Mouse (Mus musculus) erythroblast, adult 5-6 weeks (primary cell): ENCODE results near the gene Gm12216. TPM values are rescaled to one million over a fixed set of nuclear protein-coding genes. Genes with fewer than 3 reads are reported as not detected.
"Not testable (repeated sequence)": the region's sequence is repeated elsewhere in the genome, so short reads cannot be mapped to it uniquely, and the experiment has no call there.

ENCODE experiments used
- ATAC-seq: replicated peaks from 2 replicates; pipeline ENCODE4 v1.8.0; 2016; ENCODE audit warnings: moderate number of reproducible peaks, mild to moderate bottlenecking, moderate TSS enrichment, inconsistent platforms; ENCODE audit not compliant: poor library complexity, low FRiP score, severe bottlenecking
- total RNA-seq, 2 experiments: library from RNA; stranded (forward) in 1 of 2; stranded (reverse) in 1 of 2; fragments of 150-400 nt in 1 of 2; fragments of 200-764, 138-1000 nt in 1 of 2; gene quantifications; 2 replicates each; pipeline versions ENCODE4 v1.2.3 to v1.2.4; 2015 to 2017; ENCODE audit warnings: low replicate concordance in 2 of 2

Gm12216 gene
- total RNA-seq, 2 experiments from 2014 or later = 0.17 TPM; not detected in 1

DNA sequence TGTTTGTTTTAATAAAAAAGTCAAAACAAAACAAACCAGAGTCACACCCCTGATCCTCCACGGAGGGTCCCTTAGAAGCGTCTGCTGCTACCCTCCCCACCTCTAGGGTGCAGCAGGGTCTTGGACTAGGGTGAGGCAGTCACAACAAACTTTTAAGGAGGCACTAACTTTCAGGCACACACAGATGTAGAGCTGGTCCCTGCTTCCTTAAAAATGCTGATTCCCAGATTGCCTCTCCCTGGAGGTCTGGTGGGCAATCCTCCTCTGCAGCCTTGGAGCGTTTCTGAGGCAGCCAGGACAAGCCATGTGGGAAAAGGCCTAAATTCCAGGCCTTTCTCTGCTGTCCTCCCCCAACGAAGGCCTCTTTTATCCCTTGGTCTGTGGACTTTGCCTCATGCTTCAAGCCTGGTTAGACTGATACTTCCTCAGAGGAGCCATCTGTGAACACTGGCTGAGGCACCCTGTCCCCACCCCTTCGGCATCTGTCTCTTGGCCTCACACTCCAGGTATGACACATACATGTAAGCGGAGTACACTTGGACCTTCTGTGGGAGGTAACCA is 100.2 kb downstream of the Gm12216 start:
- no peak for ATAC-seq

DNA sequence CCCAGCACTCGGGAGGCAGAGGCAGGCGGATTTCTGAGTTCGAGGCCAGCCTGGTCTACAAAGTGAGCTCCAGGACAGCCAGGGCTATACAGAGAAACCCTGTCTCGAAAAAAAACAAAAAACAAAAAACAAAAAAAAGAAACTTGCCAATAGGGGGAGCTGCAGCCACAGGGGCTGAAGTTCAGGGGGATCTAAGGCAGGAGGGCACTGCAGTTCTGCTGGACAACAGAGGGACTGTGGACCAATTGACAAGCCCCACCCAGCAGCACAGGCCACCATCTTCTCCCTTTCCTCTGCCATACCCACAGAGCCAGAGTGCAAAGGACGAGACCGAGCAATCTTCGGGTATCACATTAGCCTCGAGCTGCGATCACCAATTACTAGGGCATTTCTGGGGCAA is 101.0 kb downstream of the Gm12216 start:
- not testable (repeated sequence) for ATAC-seq

DNA sequence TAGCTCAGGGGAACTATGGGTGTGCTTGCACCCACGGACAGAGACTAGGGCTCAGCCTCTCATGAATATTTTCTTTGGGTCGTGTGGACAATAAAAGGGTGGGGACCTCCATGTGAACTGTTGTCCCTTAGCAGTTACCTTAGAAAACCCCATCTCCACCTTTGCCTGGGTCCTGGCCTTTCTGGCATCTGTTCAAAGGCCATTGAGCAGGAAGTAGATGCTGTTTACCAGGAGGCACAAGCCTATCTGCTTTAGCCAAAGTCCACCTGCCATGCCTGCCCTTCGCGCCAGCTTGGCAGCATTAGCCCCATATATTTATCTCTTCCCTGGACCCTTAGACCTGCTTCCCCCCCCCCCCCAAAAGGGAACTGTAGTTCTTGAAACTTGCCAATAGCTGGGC is 101.4 kb downstream of the Gm12216 start:
- ATAC-seq = no peak

DNA sequence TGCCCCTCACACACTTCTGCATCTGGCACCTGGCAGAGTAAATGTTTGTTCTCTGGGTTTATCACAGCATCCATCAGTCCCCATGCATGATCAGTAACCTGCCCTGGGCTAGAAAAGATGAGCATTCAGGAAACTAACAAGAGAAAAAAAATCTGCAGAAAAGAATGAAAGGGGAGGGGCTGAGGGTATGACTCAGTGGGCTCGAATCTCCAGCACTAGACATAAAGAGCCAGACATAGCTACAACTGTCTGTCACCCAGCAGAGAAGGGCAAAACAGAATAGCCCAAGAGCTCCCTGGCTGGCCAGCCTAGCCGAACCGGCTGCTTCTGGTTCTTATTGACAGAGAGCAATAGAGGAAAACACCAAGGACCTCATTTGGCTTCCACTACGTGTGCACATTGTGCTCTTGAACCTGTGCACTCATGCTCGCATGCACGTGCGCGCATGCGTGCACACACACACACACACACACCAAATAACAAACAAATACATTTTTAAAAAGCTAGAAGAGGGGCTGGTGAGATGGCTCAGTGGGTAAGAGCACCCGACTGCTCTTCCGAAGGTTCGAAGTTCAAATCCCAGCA is 104.0 kb downstream of the Gm12216 start:
- ATAC-seq = no peak

DNA sequence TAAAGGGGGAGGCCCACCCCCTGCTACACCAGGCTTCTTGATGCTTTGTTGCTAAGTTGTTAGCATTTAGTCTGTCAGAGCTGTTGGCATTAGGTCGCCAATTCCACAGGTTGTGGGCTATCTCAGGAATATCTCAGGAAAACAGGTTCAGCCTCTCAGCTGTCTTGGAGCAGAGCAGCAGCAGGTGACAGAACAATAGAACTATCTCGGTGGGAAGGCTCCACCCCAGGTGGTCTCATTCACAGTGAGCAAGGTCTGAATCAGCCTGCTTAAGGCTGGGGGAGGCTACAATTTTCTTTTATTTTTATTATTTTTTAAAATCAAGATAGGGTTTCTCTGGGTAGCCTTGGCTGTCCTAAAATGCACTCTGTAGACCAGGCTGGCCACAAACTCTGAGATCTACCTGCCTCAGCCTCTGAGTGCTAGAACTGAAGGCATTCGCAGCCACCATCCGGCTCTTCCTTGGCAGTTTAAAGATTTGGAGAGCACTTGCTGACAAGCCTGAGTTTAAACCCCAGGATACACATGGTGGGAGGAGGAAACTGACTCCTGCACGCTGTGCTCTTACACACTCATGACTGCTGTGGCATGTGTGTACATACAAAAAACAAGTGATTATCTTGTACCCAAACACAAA is 109.2 kb downstream of the Gm12216 start:
- ATAC-seq = no peak

DNA sequence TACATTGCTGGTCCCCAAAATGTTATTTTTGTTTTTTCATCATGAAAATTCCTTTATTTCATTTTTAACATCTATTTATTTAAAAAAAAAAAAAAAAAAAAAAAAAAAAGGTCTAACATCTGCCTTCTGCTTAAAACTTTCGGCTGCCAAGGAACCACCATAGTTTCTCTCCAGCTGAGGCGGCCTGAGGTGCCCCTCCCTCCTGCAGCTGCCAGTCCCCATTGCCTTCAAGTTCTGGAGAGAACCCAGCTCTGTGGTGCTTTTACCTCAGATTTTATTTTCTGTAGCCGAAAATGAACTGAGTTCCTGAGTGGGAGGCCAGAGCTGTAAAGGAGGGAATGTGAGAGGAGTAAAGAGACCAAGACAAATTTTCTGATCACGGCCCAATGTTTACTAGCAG is 109.8 kb downstream of the Gm12216 start:
- no peak for ATAC-seq

DNA sequence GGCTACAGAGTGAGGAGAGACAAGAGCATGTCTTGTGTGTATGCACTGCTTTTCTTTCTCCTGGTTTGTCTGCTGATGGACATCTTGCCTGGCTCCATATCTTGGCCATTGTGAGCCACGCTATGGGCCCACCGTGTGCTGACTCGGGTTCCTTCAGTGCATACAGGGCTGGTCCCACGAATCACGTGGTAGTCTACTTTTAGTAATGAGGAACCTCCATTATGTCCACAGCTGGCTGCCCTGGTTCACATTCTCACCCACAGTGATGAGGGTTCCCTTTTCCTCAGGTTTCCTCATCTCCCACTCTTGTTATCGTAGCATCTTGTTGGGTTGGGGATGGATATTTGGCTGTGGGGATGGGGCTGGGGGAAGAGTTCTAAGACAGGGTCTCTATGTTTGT is 110.4 kb downstream of the Gm12216 start:
- ATAC-seq = no peak

DNA sequence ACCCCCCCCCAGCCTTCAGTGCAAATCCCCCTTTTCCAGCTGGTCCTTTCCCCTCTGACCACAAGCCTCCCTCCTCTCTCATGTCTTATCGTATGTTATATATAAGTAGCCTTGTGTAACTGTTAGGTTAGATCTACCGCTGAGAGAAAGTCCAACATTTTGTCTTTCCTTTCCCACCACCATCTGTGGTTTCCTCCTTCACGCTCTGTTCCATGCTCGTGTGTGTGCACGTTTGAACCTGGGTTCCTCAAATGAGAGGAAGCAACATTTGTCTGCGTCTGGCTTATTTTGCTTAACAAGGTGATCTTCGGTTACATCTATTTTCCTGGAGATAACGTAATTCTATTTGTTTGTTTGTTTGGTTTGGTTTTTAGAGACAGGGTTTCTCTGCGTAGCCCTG is 111.1 kb downstream of the Gm12216 start:
- no peak for ATAC-seq

DNA sequence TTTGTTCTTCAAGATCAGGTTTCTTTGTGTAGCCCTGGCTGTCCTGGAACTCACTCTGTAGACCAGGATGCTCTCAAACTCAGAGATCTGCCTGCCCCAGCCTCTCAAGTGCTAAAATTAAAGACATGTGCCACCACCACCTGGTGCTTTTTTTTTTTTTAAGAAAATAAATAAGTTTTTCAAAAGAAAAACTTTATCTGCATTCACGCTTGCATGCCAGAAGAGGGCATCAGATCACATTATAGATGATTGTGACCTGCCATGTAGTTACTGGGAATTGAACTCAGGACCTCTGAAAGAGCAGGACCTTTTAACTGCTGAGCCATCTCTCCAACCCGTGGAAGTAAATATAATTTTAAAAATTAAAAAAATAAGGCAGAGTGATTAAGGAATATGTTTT is 113.8 kb downstream of the Gm12216 start:
- no peak for ATAC-seq

DNA sequence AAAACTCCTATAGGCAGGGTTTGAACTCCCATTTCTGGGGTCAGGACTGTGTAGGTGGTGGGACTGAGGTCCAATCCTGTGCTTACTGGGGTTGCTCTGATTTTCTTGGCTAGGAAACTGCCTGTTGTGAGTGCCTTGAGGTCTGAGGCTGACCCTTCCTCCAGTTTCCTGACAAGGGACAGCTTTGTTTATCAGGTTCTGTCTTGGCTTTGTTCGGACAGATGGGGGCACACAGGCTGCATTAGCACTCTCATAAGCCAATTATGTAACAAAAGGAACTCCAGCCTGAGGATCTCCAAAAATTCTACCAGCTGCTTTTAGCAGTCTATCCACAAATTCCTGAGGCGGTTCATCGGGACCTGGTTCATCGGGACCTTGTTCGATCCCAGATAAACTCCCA is 116.7 kb downstream of the Gm12216 start:
- no peak for ATAC-seq

DNA sequence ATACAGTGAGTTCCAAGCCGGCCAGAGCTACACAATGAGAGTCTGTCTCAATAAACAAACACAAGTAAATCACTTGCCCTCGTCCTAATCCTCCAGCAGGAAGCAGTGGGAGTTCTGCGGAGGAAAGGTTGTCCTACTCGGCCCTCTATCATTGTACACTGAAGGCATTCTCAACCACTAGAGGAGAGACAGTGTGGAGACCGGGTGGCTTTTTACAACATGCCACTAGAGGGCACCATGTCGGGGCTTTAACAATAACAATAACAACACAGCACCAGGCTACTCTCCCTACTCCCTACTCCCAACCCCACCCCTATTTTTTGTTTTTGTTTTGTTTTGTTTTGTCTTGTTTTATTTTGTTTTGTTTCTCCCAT is 121.5 kb downstream of the Gm12216 start:
- ATAC-seq = peak; percentile 68

DNA sequence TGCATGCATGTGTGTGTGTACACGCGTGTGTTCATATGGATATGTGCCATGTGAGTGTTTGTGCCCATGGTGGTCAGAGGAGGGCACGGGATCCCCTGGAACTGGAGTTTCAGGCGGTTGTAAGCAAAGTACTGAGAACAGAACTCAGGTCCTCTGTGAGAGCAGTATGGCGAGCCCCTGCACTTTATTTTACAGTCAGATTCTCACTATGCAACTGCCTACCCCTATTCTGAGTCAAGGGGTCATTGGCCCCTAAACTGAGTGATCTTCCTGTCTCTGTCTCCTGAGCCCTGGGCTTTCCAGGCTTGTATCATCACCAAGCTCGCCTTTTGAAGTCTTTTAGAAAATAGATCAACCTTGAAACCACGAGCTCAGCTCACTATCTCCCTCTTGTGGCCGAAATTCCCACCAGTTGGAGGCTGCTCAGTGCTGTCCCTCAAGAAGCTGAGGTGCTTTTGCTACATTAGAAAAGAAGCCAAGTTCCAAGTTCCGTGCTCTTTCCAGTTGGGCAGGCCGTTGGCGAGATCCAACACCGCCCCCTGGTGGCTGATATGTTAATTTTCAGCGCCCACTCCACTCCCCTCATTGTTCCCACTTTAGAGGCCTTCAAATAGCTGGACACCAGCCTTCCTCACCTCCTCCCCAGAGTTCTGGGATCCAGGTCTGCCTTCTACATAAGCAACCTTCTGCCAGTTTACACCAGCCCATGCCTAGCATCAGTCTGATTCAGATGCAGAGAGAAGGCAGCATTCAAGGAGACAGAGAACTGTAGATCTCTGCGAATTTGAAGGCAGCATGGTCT is 122.1 kb downstream of the Gm12216 start:
- peak; percentile 71 for ATAC-seq

DNA sequence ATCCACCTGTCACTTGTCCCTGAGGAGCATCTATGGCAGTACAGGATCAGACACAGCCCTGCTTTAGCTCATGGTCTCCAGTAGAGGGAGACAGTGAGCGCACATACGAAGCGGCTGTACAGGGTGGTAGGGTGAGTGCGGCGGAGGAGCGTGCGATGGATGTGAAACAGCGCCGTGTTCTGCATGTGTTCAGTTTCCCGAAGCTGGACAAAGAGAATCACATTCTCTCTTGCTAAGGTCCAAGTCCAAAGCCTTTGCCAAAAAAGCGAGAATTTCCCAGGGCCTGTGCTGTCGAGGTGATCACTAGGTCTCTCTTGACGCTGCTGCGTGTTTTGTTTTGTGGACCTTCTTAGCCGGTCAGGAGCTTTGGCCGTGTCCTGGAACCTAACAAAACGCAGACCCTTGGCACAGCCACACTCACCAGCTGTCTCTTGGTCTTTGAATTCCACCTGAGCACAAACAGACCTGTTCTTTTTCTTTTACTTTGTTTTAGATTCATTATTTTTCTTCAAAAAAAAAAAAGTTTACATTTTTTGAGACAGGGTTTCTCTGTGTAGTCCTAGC is 123.3 kb downstream of the Gm12216 start:
- ATAC-seq = peak; percentile 91

DNA sequence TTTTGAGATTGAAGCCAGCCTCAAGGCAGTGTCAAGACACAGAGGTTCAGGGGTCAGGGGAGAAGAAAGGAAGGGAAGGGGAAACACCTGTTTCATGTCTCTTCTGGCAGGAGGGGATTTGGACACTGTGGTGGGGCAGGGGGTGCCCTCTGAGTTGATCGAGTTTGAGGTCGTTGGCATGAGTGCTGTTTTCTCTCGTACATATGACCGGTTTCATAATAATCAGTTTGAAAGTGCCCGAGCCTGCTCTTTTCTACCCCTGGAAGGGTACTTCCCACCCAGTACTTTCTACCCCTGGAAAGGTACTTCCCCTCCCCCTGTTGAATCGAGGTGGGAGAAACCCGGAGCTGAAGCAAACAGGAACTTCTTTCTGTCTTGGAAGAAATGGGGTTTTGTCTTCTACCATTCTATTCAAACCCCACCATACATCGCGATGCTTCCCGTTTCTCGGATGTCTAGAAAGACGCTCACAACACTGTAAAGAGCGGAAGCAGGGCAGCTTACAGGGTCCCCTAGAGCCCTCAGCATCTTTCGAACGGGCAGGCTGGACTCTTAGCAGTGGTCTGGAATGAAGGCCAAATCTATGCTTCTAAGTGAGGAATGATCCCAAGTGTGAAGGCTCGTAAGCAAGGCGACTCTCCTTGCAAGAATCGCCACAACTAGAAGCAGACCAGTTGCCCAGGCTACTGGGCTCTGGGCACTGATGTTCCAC is 123.9 kb downstream of the Gm12216 start:
- peak; percentile 17; the same call in 1 of the 2 replicates for ATAC-seq

DNA sequence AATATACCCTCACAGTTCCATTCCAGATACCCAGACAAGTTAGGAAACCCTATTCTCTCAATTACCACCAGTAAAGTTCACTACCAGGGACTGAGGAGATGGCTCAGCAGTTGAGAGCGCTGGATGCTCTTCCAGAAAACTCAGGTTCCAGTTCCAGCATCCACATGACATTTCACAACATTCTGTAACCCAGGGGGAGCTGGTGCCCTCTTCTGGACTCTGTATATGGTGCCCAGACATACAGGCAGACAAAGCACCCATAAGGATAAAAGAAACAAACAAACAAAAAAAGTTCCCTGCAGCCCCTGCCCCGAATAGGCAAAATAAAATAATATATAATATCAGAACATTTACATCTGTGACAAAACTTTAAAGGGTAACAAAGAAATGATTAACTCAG is 124.6 kb downstream of the Gm12216 start:
- ATAC-seq = no peak

DNA sequence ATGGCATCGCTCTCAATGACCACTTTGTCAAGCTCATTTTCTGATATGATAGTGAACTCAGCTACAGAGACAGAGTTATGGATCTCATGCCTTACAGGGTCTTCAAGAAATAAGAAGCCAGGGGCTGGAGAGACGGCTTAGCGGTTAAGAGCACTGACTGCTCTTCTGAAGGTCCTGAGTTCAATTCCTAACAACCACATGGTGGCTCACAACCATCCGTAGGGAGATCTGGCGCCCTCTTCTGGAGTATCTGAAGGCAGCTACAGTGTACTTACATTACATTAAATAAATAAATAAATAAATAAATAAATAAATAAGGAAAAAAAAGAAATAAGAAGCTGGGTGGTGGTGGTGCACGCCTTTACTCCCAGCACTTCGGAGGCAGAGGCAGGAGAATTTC is 125.2 kb downstream of the Gm12216 start:
- ATAC-seq = no peak
